Mouse (Mus musculus) kidney, adult 11 months (tissue): ENCODE measurements at regions not wholly inside any gene's neighbourhood (a gene's known extent, or its start where the extent isn't known, plus 50 kb on each side); places are given as distances from the start of the nearest gene placed in this dataset.

Experiments
- DNase-seq: peaks from one replicate; pipeline ENCODE4 v3.0.0; 2022

GRCm38 (mm10) chr6:111911997-111912396 is 361.6 kb upstream of the Lmcd1 start:
- no peak for DNase-seq

- DNase-seq = no peak
These were observed 359.7 kb upstream of the Lmcd1 start for GRCm38 (mm10) chr6:111913771-111914405.

DNA sequence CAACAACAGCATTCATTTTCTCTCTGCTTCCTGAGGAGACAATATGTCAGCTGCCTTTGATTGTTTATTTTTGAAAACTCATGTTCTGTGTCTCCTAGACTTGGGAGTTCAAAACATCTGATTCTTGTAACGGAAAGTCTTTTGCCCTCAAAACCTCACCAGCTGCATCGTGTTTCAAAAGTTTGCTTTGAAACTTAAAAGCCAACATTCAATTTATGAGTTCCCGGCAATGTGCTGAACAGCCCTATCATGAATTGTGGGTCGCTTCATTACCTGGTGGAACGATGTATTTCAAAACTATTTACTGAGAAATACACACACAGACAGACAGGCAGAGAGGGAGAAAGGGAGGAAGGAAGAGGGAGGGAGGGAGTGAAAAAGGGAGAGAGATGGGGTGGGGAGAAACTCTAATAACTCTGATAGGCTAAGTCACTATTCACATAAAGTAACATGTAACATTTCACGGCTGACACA is 356.3 kb upstream of the Lmcd1 start:
- DNase-seq = no peak

DNA sequence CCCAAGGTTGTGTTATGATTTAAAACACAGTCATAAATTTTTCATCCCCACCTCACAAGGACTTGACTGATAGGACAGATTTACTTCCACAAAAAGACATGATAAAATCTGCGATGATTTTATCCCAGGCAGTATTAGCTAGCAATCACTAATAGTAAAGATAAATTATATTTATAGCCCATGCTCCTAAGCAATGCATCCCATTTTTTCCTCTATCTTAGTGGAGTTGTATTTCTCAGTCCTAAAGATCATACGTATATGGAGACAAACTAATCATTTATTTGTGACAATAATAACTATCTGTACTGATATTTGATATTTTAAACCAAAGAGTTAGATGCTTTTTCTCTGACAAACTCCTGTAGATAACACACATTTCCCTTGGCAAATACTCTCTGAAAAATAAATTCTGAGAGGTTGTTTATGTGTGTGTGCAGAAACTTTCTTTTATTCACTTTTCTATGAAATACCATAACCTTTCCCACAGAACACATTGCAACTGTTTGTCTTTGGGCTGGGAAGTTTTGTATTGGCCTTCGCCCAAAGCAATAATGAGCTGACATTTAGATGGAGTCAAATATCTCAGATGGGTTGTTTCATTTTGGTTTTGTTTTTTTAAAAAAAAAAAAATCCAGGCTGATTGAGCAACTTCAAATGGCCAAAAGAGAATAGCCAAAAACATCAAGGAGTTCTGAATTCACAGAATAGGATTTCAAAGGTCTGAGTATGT is 355.5 kb upstream of the Lmcd1 start:
- DNase-seq = peak; percentile 4

GRCm38 (mm10) chr6:111932596-111932995 is 341.0 kb upstream of the Lmcd1 start:
- no peak for DNase-seq

DNA sequence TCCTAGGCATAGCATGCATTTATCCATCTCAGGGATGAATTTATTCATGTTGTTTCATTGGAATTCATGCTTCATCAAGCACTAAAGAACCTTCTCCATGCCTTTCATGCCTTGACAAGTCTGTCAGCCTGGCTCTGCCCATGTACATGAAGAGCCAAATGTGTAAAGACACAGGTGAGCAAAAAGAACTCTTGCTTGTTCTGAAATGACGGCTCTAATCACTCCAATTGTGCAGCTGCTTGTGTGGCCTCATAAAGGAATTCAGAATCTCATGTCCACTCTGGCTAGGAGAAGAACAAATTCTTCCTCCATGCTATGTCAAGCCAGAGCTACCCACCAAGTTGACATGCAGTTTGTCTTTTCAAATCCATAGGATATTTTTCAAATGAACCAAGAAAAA is 319.2 kb upstream of the Lmcd1 start:
- no peak for DNase-seq

DNA sequence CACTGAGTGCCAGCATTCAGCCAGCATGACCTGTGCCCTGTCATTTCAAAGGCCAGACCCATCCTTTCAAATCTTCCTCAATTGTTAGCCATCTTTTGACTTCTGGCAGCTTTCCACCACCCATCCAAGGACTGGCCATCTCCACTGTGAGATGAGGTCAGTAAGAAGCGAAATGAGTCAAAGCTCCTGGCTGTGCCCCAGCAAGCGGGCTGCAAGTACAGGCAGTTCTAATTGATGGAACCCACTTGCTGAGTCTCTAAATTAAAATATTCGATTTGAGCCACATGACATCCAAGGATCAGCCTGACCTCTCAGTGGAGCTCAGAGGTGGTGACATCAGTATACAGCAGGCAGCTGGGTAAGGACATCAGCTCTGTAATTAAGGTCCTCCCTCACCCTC is 307.8 kb upstream of the Lmcd1 start:
- no peak for DNase-seq

DNA sequence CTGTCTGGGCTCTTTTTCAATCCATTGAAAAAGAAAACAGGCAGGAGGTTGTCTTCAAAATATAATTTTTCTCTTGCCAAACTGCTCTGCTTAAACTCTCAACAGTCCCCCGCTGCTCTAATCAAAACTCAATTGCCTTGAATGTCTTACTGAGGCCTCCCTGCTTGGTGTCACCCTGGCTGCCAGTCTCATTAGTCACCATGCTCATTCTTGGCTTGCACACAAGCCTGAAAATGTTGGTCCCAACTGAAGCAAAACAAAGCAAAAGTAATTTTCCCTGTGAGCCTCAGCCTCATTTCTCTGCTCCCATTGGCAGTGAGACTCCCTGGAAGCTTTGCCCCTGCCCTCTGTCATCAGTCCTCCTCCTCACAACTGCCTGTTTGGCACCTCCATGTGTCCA is 288.1 kb upstream of the Lmcd1 start:
- no peak for DNase-seq

GRCm38 (mm10) chr6:111995823-111996222 is 277.7 kb upstream of the Lmcd1 start:
- no peak for DNase-seq

DNA sequence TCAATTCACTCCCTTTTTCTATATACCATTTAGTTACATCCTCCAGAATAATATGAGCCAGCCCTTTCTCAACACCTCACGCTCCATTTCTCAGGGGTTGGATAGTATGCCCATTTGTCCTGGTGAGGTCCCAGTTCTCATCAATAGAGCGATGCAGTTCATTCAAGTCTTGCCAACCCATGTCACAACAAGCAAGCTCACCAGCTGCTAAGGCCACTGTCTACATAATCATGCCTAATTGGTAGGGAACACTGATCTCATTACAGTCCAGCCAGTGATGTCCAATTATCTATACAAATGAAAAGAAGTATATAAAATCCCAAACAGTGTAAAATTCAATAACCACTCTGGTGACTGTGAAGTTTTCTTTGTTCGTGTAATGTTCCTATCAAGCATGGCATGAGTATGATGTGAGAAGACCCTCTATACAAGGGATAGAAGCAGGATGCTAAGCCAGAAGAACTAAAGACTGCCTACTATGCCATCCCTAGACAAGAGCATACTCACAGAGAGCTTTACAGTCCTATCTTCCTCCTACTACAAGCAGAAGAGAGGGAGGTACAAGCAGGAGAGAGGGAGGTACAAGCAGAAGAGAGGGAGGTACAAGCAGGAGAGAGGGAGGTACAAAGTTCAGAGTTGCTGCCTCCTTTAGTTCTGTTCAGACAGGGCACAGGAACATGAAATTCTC is 269.6 kb upstream of the Lmcd1 start:
- DNase-seq = no peak

DNA sequence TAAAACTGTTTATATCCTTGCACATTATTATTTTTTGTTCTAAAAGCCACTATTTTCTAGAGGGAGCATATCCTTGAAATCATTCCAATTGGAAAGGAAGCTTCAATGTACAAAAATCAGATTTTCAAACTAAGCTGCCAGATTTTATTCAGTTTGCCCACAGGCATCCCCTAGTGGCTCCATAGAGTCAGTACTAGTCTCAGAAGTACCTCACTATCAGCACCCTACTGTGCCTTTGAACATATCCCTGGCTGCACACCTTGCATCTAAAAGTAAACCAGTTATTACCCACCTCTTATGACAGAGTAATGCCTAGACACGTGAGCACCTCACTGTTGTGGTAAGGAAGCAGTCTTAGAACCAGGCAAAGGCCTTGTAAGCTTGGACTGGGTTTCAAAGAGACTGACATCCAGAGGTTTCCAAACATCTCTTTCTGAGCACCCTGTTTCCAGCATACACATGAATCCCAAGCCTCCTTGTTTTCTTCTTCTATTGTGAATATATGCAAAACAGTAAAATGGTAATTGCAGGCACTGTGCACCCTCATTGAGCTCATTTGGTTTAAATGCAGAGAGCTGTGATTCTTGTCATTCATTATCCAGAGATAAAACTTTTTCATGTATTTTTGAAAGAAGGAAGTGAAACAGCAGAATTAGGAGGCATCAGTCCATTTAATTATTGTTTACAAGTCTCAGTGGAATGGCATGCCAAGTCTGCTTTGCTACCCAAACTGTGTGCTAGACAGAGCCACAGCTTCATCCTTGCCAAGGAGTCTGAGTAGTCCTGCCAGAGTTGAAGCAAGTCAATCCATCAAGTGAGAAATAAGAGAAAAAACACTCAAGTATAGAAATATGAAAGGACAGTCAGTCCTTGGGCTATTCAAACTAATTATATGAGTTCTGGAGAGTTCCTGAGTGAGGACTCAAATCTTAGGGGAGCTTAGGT is 247.0 kb upstream of the Lmcd1 start:
- DNase-seq = no peak

DNA sequence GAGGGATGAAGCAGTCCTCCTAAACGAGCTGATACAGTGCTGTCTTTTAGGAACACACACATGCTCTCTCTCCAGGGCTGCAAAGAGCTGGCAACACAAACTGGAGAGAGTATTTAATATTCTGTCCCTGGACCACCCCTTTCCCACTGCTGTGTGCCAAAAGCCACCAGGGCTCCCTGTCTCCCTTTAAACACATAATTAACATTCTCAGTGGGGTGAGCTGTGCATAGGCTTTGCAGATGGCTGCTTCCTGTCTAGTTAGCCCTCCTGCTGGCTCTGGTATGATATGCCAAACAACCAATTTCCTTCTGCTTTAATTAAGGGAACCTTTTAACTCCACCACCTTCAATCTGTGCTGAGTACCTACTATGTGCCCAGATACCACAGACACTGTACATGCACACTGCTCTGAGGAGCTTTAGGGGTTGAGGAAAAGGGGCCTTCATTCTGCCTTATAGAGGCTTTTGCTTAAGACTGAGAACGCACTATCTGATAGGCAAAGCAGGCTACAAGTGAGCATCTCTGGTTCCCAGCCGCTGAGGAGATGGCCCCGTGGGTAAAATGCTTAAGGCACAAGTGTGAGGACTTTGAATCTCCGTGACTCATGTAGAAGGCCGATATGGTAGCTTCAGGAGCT is 222.9 kb upstream of the Lmcd1 start:
- no peak for DNase-seq

- DNase-seq = no peak
These were observed 221.4 kb upstream of the Lmcd1 start for GRCm38 (mm10) chr6:112052193-112052592.

GRCm38 (mm10) chr6:112057895-112058294 is 215.7 kb upstream of the Lmcd1 start:
- no peak for DNase-seq

DNA sequence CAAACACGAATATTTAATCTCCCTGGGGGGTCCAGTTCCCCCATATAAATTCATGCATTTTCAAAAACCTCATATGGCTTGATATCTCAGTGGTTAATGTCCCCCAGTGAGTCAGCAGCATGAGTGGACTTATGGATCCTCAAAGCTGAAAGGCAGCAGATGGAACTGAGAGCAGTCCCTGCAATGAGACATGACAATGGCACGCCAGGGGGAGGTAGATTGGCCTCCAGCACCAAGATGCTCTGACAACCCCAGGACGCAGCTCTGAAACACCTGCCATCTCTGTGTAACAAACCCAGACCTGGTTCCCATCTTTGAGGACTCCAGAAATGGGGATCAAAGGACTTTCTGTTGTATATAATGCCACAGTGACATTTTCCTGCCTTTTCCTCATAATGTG is 210.6 kb upstream of the Lmcd1 start:
- no peak for DNase-seq

- no peak for DNase-seq
These were observed 183.0 kb upstream of the Lmcd1 start for GRCm38 (mm10) chr6:112090597-112090996.

- DNase-seq = peak; percentile 7
These were observed 182.3 kb upstream of the Lmcd1 start for GRCm38 (mm10) chr6:112091125-112091763.

DNA sequence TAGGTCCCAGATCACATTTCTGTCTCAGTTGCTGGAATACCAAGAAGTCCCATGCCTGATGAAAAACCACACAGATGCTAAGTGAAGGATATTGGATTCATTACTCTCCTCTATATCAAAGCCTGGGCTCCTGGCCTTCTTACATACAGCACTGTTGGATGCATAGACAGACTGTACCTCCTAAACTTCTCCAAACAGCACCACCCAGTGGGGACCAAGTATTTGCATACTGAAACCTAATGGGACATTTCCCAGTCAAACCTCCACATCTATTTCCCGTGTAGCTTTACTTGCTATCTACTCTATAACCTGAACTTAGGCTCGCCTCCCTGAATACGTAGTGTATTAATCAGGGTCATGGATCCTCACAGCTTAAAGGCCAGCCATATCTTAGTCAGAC is 180.3 kb upstream of the Lmcd1 start:
- DNase-seq = no peak

DNA sequence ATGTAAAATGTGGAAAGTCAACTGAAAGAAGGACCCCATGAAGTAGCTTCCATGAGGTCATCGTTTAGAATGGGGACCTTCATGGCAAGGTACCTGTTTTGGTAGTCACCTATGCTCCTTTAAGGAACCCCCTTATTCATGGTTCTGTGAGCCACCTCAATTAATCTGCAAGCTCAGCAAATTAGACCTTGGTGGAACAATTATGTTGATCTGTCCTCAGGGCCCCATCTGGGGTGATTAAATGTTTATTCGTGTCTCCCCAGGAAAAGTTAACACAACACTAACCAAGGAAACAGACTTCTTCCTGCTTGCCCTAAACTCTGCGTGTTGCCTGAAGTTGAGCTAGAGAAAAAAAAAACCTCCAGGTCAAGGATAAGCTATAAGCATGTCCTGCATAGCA is 175.9 kb upstream of the Lmcd1 start:
- DNase-seq = no peak

GRCm38 (mm10) chr6:112108651-112109050 is 164.9 kb upstream of the Lmcd1 start:
- DNase-seq = no peak

DNA sequence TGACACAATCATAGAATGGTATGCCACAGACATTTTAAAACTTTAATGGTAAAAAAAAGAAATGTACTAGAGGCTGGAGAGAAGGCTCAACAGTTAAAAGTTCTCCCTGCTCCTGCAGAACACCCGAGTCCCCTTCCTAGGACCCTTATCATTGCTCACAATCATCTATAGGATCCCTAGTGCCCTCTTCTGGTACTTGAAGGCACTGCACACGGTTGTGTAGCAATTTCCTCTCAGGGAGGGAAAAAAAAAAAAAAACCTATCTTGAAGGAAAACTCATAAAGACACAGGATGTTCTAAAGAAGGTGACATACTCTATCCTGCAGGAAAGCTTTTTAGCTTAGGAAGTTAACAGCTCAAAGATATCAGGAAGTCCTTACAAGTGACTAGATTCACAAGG is 154.4 kb upstream of the Lmcd1 start:
- no peak for DNase-seq

DNA sequence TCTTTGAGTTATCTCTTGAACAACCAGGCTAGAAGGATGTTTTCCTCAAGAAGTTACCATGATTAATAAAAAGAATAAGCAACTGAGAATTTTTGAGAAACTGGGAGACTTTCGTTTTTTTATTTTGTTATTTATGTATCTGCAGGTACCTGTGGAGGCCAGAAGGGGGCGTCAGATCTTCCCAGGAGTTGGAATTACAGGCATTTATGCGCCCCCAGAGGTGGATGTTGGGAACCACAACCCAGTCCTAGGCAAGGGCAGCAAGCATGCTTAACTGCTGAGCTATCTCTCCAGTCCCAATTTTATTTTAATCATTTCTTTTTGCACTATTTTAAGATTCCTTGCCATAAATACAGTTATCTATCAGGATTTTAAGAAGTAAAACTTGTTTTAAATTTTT is 140.0 kb upstream of the Lmcd1 start:
- DNase-seq = no peak
